Mouse (Mus musculus) right cerebral cortex, postnatal 4 days (tissue): ENCODE results near the gene Ccdc190.
A peak's percentile ranks its signal among the peaks of the same experiment; 100 is the strongest.

Source experiments
- DNase-seq: peaks from one replicate; pipeline ENCODE4 v3.0.0-alpha.2; 2022

The Ccdc190 gene

GRCm38 (mm10) chr1:169928454-169928971, at the start of gene Ccdc190:
Gene Ccdc190 (plus strand): TSS chr1:169928648.
- no peak for DNase-seq

- no peak for DNase-seq
These were observed 49.4 kb upstream of the Ccdc190 start for GRCm38 (mm10) chr1:169879060-169879459.

GRCm38 (mm10) chr1:169880181-169880580, 48.3 kb upstream of the Ccdc190 start:
- no peak for DNase-seq

GRCm38 (mm10) chr1:169883081-169883565, 45.3 kb upstream of the Ccdc190 start:
- no peak for DNase-seq

- DNase-seq: no peak
These were observed 39.2 kb upstream of the Ccdc190 start for GRCm38 (mm10) chr1:169889250-169889649.

- DNase-seq: no peak
These were observed 34.5 kb upstream of the Ccdc190 start for GRCm38 (mm10) chr1:169893976-169894375.

GRCm38 (mm10) chr1:169895686-169896085, 32.8 kb upstream of the Ccdc190 start:
- peak; percentile 20 for DNase-seq

- no peak for DNase-seq
These were observed 30.5 kb upstream of the Ccdc190 start for GRCm38 (mm10) chr1:169897916-169898315.

- DNase-seq: no peak
These were observed 29.8 kb upstream of the Ccdc190 start for GRCm38 (mm10) chr1:169898607-169899006.

- no peak for DNase-seq
These were observed 27.6 kb upstream of the Ccdc190 start for GRCm38 (mm10) chr1:169900771-169901336.

- DNase-seq: no peak
These were observed 19.3 kb upstream of the Ccdc190 start for GRCm38 (mm10) chr1:169909163-169909562.

GRCm38 (mm10) chr1:169909659-169910058, 18.8 kb upstream of the Ccdc190 start:
- DNase-seq: no peak

GRCm38 (mm10) chr1:169910751-169911150, 17.7 kb upstream of the Ccdc190 start:
- no peak for DNase-seq

- DNase-seq: no peak
These were observed 16.9 kb upstream of the Ccdc190 start for GRCm38 (mm10) chr1:169911526-169911925.

GRCm38 (mm10) chr1:169916659-169917058, 11.8 kb upstream of the Ccdc190 start:
- DNase-seq: no peak

GRCm38 (mm10) chr1:169917115-169917796, 11.2 kb upstream of the Ccdc190 start:
- DNase-seq: no peak

- DNase-seq: peak; percentile 53
These were observed 10.4 kb upstream of the Ccdc190 start for GRCm38 (mm10) chr1:169917998-169918397.

GRCm38 (mm10) chr1:169919211-169919610, 9.2 kb upstream of the Ccdc190 start:
- peak; percentile 93 for DNase-seq

GRCm38 (mm10) chr1:169921710-169922211, 6.7 kb upstream of the Ccdc190 start:
- DNase-seq: no peak

- no peak for DNase-seq
These were observed 3.9 kb upstream of the Ccdc190 start for GRCm38 (mm10) chr1:169924567-169924966.

GRCm38 (mm10) chr1:169927753-169928369, 587 bp upstream of the Ccdc190 start:
- no peak for DNase-seq

- no peak for DNase-seq
These were observed 3.2 kb downstream of the Ccdc190 start for GRCm38 (mm10) chr1:169931698-169932097.

GRCm38 (mm10) chr1:169932122-169932746, 3.8 kb downstream of the Ccdc190 start:
- DNase-seq: no peak
